Mouse (Mus musculus) limb, embryonic 13.5 days (tissue): ENCODE data around the gene Des. TPM values are rescaled to one million over a fixed set of nuclear protein-coding genes. Genes with fewer than 3 reads are reported as not detected.

Source experiments
- ATAC-seq: fragments of 200-750 bp; cut with Nextera tagmentation; 2 replicates; pipeline ENCODE4 v1.8.0; 2017; ENCODE audit warnings: low read depth, moderate number of reproducible peaks, moderate TSS enrichment; ENCODE audit not compliant: low FRiP score
- H3K27ac ChIP-seq: fragments of 300-500 bp; sonication (generic); 2 replicates; pipeline ENCODE4 v1.5.1; 2015; ENCODE audit warnings: inconsistent platforms, mild to moderate bottlenecking, moderate library complexity
- H3K27me3 ChIP-seq: fragments of 300-500 bp; sonication (generic); 2 replicates; pipeline ENCODE4 v1.6.1; 2015; ENCODE audit warnings: mild to moderate bottlenecking, inconsistent platforms
- H3K36me3 ChIP-seq: fragments of 300-500 bp; sonication (generic); 2 replicates; pipeline ENCODE4 v1.6.1; 2015; ENCODE audit warnings: inconsistent platforms, mild to moderate bottlenecking, moderate library complexity
- H3K4me1 ChIP-seq: fragments of 300-500 bp; sonication (generic); 2 replicates; pipeline ENCODE4 v1.6.1; 2015; ENCODE audit warnings: inconsistent platforms
- H3K4me2 ChIP-seq: fragments of 300-500 bp; sonication (generic); replicated peaks from 2 replicates; pipeline ENCODE4 v1.6.1; 2015; ENCODE audit warnings: inconsistent platforms, mild to moderate bottlenecking, moderate library complexity
- H3K4me3 ChIP-seq: fragments of 300-500 bp; sonication (generic); 2 replicates; pipeline ENCODE4 v1.5.1; 2015; ENCODE audit warnings: moderate library complexity, mild to moderate bottlenecking, inconsistent platforms
- H3K9ac ChIP-seq: fragments of 300-500 bp; sonication (generic); 2 replicates; pipeline ENCODE4 v1.6.1; 2015; ENCODE audit warnings: mild to moderate bottlenecking, inconsistent platforms
- H3K9me3 ChIP-seq: fragments of 300-500 bp; sonication (generic); 2 replicates; pipeline ENCODE4 v1.6.1; 2016; ENCODE audit warnings: inconsistent platforms
- whole genome bisulfite sequencing: fragments of 180-500 bp; shearing (Covaris S2); methylation state at CpG from one replicate; pipeline ENCODE4 v1.1.7; 2015; 5-methylcytosine and 5-hydroxymethylcytosine counted together
- polyA plus RNA-seq: library from polyadenylated mRNA; unstranded; fragments of >200 nt; fragmentation: Nextera tagmentation; extraction: Ambion mirVana; gene quantifications from 2 replicates; pipeline ENCODE4 v1.2.1, GENCODE M21; 2015

The Des gene
- polyA plus RNA-seq, 1 experiment from 2014 or later: 56.1 TPM

- Histone ChIP-seq H3K9me3 (no peaks in the 10 kb centered on the region), H3K4me3 (no peak overlapping the region), H3K4me2 (no peak overlapping the region), H3K36me3 (no peaks in the 10 kb centered on the region), H3K4me1 (peaks cover 32% of the 10 kb centered on the region), H3K9ac (no peak overlapping the region), H3K27ac (no peak overlapping the region), H3K27me3 (no peaks in the 10 kb centered on the region)
- 44% methylated on average over 3 of the region's 3 CpGs for WGBS
- ATAC-seq: no peak
Measured at GRCm38 (mm10) chr1:75336461-75336860, 23.7 kb upstream of the Des start.

- H3K27ac ChIP-seq: no peak overlapping the region; the same call in 1 of the 2 replicates
- peaks cover 32% of the 10 kb centered on the region for H3K4me1 ChIP-seq
- no peak for ATAC-seq
- no peaks in the 10 kb centered on the region for H3K27me3 ChIP-seq
- no peak overlapping the region for H3K4me3 ChIP-seq
- 55% methylated on average over 9 of the region's 9 CpGs for WGBS
- no peak overlapping the region for H3K9ac ChIP-seq
- no peak overlapping the region for H3K4me2 ChIP-seq
- H3K36me3 ChIP-seq: no peaks in the 10 kb centered on the region
- no peaks in the 10 kb centered on the region for H3K9me3 ChIP-seq
Measured at GRCm38 (mm10) chr1:75337097-75337496, 23.0 kb upstream of the Des start.

DNA sequence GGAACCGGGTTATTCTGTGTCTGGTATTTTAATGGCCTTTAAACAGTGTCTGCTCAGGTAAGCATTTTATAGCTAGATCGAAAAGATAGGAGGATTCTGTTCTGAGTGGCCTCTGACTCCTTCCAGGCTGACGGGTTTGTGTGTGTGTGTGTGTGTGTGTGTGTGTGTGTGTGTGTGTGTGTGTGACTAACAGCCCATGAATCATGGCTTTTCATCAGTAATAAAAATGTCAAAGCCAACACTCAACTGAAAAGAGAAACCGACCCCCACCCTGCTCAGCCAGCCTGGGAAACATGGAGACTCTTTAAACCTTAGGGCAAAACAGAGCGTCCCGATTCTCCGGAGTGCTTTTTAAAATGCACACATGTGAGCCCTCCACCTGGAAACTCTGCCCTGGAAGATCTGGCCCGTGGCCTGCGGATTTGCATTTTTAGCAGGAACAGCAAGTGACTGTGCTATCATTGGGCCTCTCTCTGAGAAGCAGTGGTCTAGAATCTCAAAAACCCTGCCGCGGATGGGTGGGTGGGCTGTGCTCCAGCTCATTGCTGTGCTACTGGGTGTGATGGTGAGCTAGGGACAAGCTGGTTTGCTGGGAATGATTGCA lies 21.9 kb upstream of the Des start:
- Histone ChIP-seq H3K27ac (peak overlapping the region; percentile 81), H3K4me1 (peaks cover 32% of the 10 kb centered on the region), H3K4me2 (peak overlapping the region; percentile 42), H3K27me3 (no peaks in the 10 kb centered on the region), H3K36me3 (no peaks in the 10 kb centered on the region), H3K9ac (peak overlapping the region; percentile 31; the same call in 1 of the 2 replicates), H3K4me3 (no peak overlapping the region), H3K9me3 (no peaks in the 10 kb centered on the region)
- ATAC-seq: peak; percentile 41; the same call in 1 of the 2 replicates
- 3% methylated on average over 11 of the region's 11 CpGs for whole genome bisulfite sequencing

DNA sequence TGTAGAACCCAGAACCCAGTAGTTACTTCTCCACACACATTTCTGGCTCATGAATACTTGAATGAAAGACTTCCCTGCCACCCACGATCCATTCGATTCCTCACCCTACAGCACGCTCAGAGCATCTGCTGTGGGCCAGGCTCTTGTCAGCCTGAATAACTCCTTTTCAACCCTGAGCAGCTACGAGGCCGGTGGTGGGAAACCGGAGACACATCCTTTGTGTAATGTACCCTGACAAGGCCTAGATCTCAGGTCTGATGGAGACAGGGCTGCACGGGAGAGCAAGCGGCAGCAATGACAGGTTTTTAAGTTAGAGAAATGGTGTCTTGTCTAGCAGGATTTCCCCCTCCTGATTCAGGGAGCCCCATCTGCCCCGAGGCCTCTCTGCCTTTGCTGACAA lies 20.8 kb upstream of the Des start:
- H3K4me1 ChIP-seq: peaks cover 41% of the 10 kb centered on the region
- 0 out of 2 replicates have a peak, but pooled peaks cover under 1% of the 10 kb centered on the region for H3K27me3 ChIP-seq
- no peak overlapping the region for H3K4me3 ChIP-seq
- peak overlapping the region; percentile 79 for H3K27ac ChIP-seq
- ATAC-seq: no peak
- peak overlapping the region; percentile 19 for H3K4me2 ChIP-seq
- 32% methylated on average over 9 of the region's 9 CpGs for WGBS
- peak overlapping the region; percentile 36; the same call in 1 of the 2 replicates for H3K9ac ChIP-seq
- H3K9me3 ChIP-seq: no peaks in the 10 kb centered on the region
- no peaks in the 10 kb centered on the region for H3K36me3 ChIP-seq

GRCm38 (mm10) chr1:75340519-75340918 lies 19.6 kb upstream of the Des start:
- no peak overlapping the region for H3K27ac ChIP-seq
- peaks cover 53% of the 10 kb centered on the region for H3K4me1 ChIP-seq
- H3K4me2 ChIP-seq: no peak overlapping the region
- H3K36me3 ChIP-seq: no peaks in the 10 kb centered on the region
- H3K9me3 ChIP-seq: no peaks in the 10 kb centered on the region
- 77% methylated on average over 2 of the region's 2 CpGs for WGBS
- no peak for ATAC-seq
- no peak overlapping the region for H3K9ac ChIP-seq
- H3K4me3 ChIP-seq: no peak overlapping the region
- H3K27me3 ChIP-seq: peaks cover 10% of the 10 kb centered on the region; the same call in 1 of the 2 replicates

DNA sequence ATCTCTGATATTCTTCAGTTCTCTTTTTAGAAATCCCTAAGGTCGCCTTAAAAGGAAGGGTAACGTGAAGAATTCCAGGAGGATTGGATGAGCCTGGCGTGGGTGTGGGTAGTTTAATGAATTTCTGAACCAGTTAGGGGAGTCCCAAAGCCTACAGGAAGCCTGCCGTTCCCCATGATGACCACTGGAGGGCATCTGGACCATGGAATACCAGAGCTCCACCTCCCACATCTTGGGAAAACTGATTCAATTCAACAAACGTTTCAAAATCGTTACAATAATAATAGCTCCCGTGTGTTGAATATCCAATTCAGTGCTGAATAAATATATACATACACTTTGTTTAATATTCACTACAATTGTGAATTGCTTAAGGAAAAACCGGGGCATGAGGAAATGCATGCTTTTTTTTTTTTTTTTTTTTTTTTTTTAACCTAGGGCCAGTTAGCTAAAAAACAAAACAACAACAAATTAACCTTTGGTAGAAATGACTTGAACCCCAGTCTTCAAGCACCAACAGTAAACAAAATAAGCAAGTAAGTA lies 17.2 kb upstream of the Des start:
- H3K4me1 ChIP-seq: peaks cover 47% of the 10 kb centered on the region

DNA sequence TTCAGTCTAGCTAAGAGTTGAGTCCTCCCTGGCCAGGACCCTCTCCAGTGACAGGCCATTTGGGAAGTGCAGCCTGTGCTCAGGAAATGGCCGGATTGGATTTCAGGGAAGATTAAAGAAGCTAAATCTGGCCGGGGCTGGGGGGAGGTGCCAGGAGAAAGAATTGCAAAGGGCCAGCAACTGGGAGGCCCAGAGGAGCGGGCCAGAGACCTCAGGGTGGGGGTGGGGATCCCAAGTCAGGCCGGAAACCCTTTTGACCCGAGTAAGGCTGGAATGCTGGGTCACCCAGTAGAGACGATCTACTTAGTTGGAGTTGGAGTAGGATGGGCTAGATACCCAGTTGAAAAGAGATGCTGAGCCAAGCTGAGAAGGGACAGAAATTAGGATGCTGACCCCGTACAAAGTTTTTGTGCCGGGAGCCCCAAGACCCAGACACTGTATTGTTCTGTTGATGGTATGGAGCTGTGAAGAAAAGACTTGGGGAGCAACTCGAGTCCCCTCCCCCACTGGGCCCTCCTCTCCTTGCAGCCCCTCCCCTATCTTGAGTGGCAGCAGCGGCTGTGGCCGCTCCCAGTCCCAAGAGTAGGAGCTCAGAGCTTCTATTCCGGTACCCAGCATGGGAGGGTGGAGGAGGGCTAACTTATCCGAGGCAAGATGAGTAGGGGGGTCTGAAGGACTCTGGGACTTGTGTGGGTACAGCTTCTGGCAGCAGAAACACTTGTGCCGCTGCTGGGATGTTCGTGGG lies 15.7 kb upstream of the Des start:
- Histone ChIP-seq H3K27ac (peak overlapping the region; percentile 22; the same call in 1 of the 2 replicates), H3K36me3 (no peaks in the 10 kb centered on the region), H3K4me1 (peaks cover 39% of the 10 kb centered on the region), H3K4me3 (no peak overlapping the region), H3K27me3 (peaks cover 10% of the 10 kb centered on the region; the same call in 1 of the 2 replicates), H3K4me2 (peak overlapping the region; percentile 27; the same call in 1 of the 2 replicates), H3K9me3 (no peaks in the 10 kb centered on the region), H3K9ac (no peak overlapping the region)
- 9% methylated on average over 15 of the region's 15 CpGs for WGBS
- ATAC-seq: peak; percentile 78

More for the DNA sequence above, 17.2 kb upstream of the Des start:
- no peak overlapping the region for H3K27ac ChIP-seq
- H3K9me3 ChIP-seq: no peaks in the 10 kb centered on the region
- H3K36me3 ChIP-seq: no peaks in the 10 kb centered on the region
- no peak overlapping the region for H3K4me3 ChIP-seq
- peaks cover 10% of the 10 kb centered on the region; the same call in 1 of the 2 replicates for H3K27me3 ChIP-seq
- H3K4me2 ChIP-seq: no peak overlapping the region
- no peak for ATAC-seq
- no peak overlapping the region for H3K9ac ChIP-seq
- under 1% methylated on average over 8 of the region's 8 CpGs for WGBS

DNA sequence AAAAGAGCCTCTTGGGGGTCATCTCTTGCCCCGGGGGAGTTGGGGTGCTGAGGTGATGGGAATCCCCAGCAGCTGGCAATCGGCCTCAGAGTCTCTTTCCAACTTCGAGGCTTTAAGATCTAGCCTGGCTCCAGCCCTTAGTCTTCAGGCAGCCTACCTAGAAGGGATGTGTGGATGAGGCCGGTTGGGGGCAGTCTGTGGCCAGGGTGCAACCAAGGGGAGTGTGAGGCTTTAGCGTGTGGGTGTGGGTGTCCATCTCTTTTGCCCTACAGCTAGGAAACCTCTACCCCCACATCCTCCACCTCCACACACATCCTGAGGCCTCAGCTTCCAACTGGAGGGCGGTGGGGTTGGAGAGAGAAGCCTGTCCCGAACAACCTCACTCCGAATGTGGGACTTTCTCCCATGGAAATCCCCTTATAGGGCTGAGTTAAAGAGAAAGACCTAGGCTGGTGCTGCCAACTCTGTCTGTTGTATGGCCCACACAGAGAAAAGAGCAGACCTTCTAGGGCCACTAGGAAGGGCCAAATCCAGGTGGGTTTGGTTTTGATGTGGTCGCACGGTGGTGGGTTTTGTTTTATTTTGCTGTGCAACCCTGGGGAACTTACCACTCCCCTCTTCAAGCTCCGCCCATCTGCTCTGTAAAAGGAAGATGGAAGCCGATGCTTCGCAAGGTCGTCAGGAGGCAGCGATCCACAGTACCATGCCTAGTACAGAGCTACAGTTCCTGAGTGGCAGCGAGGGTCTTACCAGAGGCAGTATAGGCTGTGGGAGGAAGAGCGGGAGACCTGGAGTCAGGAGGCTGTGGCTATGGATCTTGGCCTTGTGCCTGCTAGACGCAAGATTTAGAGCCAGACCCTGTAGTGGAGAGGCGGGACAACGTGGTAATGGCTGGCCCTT lies 14.8 kb upstream of the Des start:
- peak overlapping the region; percentile 27 for H3K4me2 ChIP-seq
- no peak overlapping the region for H3K4me3 ChIP-seq
- no peak overlapping the region for H3K9ac ChIP-seq
- peaks cover 36% of the 10 kb centered on the region for H3K4me1 ChIP-seq
- H3K9me3 ChIP-seq: no peaks in the 10 kb centered on the region
- peaks cover 10% of the 10 kb centered on the region; the same call in 1 of the 2 replicates for H3K27me3 ChIP-seq
- H3K36me3 ChIP-seq: no peaks in the 10 kb centered on the region
- WGBS: 30% methylated on average over 20 of the region's 20 CpGs
- H3K27ac ChIP-seq: peak overlapping the region; percentile 22; the same call in 1 of the 2 replicates
- no peak for ATAC-seq

- Histone ChIP-seq H3K9ac (no peak overlapping the region), H3K9me3 (no peaks in the 10 kb centered on the region), H3K36me3 (no peaks in the 10 kb centered on the region), H3K27me3 (peaks cover 10% of the 10 kb centered on the region; the same call in 1 of the 2 replicates), H3K4me1 (peaks cover 36% of the 10 kb centered on the region), H3K4me2 (no peak overlapping the region), H3K4me3 (no peak overlapping the region), H3K27ac (no peak overlapping the region)
- ATAC-seq: no peak
- WGBS: 68% methylated on average over 5 of the region's 5 CpGs
Measured at GRCm38 (mm10) chr1:75347279-75347678, 12.8 kb upstream of the Des start.

GRCm38 (mm10) chr1:75349275-75349674 lies 10.9 kb upstream of the Des start:
- peaks cover 10% of the 10 kb centered on the region; the same call in 1 of the 2 replicates for H3K27me3 ChIP-seq
- H3K4me1 ChIP-seq: peaks cover 27% of the 10 kb centered on the region
- no peak overlapping the region for H3K4me3 ChIP-seq
- no peak overlapping the region for H3K4me2 ChIP-seq
- H3K27ac ChIP-seq: no peak overlapping the region
- WGBS: 47% methylated on average over 5 of the region's 5 CpGs
- H3K36me3 ChIP-seq: no peaks in the 10 kb centered on the region
- H3K9me3 ChIP-seq: no peaks in the 10 kb centered on the region
- no peak overlapping the region for H3K9ac ChIP-seq
- ATAC-seq: no peak

DNA sequence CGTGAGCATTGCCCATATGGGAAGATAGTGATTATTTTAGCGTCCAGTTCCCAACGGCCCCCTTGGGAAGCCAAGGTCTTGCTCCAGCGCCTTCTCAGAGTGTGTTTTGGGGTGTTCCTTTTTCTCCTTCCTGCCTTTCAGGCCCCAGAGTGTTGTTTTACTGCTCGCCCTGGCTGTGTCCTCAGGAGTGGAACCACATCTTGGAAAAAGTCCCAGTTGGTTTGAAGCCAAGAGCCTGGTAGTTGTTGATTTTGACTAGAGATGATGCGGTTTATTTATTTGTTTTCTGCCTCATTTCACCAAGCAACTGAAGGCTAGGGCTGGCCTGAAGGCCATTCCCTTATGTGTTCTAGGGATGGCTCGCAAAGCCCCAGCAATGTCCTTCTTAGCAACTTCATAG lies 2.9 kb upstream of the Des start:
- peaks cover 44% of the 10 kb centered on the region for H3K27me3 ChIP-seq
- no peak overlapping the region for H3K27ac ChIP-seq
- ATAC-seq: no peak
- H3K4me1 ChIP-seq: peaks cover 20% of the 10 kb centered on the region
- H3K36me3 ChIP-seq: no peaks in the 10 kb centered on the region
- no peak overlapping the region for H3K9ac ChIP-seq
- no peak overlapping the region for H3K4me3 ChIP-seq
- no peak overlapping the region for H3K4me2 ChIP-seq
- WGBS: 68% methylated on average over 7 of the region's 7 CpGs
- H3K9me3 ChIP-seq: no peaks in the 10 kb centered on the region
